Mouse (Mus musculus) heart, embryonic 16.5 days (tissue): ENCODE results near the gene Ust. TPM values are rescaled to one million over a fixed set of nuclear protein-coding genes. Genes with fewer than 3 reads are reported as not detected.

Source experiments
- ATAC-seq: fragments of 200-750 bp; cut with Nextera tagmentation; replicated peaks from 2 replicates; pipeline ENCODE4 v1.8.0; 2017; ENCODE audit warnings: moderate number of reproducible peaks; ENCODE audit not compliant: insufficient read depth, low FRiP score; ENCODE audit errors: extremely low read depth
- H3K27ac ChIP-seq: fragments of 300-500 bp; sonication (generic); 2 replicates; pipeline ENCODE4 v1.5.1; 2014; ENCODE audit warnings: mild to moderate bottlenecking, low read length, control low read depth, moderate library complexity
- H3K27me3 ChIP-seq: fragments of 300-500 bp; sonication (generic); 2 replicates; pipeline ENCODE4 v1.6.1; 2014; ENCODE audit warnings: low read length, mixed read lengths; ENCODE audit not compliant: control insufficient read depth, insufficient read depth
- H3K36me3 ChIP-seq: fragments of 300-500 bp; sonication (generic); 2 replicates; pipeline ENCODE4 v1.6.1; 2014; ENCODE audit not compliant: control insufficient read depth, insufficient read depth
- H3K4me1 ChIP-seq: fragments of 300-500 bp; sonication (generic); 2 replicates; pipeline ENCODE4 v1.6.1; 2014; ENCODE audit warnings: low read length, mixed read lengths; ENCODE audit not compliant: control insufficient read depth, insufficient read depth
- H3K4me2 ChIP-seq: fragments of 300-500 bp; sonication (generic); 2 replicates; pipeline ENCODE4 v1.6.1; 2014; ENCODE audit warnings: low read depth, mild to moderate bottlenecking, control low read depth, low read length
- H3K4me3 ChIP-seq: fragments of 300-500 bp; sonication (generic); 2 replicates; pipeline ENCODE4 v1.5.1; 2014; ENCODE audit warnings: mild to moderate bottlenecking, control low read depth, low read length
- H3K9ac ChIP-seq: fragments of 300-500 bp; sonication (generic); 2 replicates; pipeline ENCODE4 v1.6.1; 2014; ENCODE audit warnings: low read length, control low read depth
- H3K9me3 ChIP-seq: fragments of 300-500 bp; sonication (generic); replicated peaks from 2 replicates; pipeline ENCODE4 v1.6.1; 2016; ENCODE audit warnings: low read length; ENCODE audit not compliant: control insufficient read depth
- WGBS: fragments of 180-500 bp; shearing (Covaris S2); extraction: QIAGEN DNeasy Blood & Tissue Kit; methylation state at CpG from one replicate; pipeline ENCODE4 v1.1.7; 2014; 5-methylcytosine and 5-hydroxymethylcytosine counted together
- polyA plus RNA-seq: library from polyadenylated mRNA; unstranded; fragments of >200 nt; fragmentation: Nextera tagmentation; extraction: Ambion mirVana; gene quantifications from 2 replicates; pipeline ENCODE4 v1.2.1, GENCODE M21; 2015

Gene Ust
- polyA plus RNA-seq, 1 experiment from 2014 or later, result 2.1 TPM

GRCm38 (mm10) chr10:8419496-8420009 lies 99.1 kb downstream of the Ust start:
- no peaks in the 10 kb centered on the region for H3K9me3 ChIP-seq
- no peak overlapping the region for H3K9ac ChIP-seq
- no peak for ATAC-seq
- H3K27ac ChIP-seq, result no peak overlapping the region
- H3K4me2 ChIP-seq, result no peak overlapping the region
- H3K36me3 ChIP-seq, result no peaks in the 10 kb centered on the region
- H3K4me3 ChIP-seq, result no peak overlapping the region
- H3K4me1 ChIP-seq, result no peaks in the 10 kb centered on the region
- H3K27me3 ChIP-seq, result no peaks in the 10 kb centered on the region
- WGBS, result 74% methylated on average over 6 of the region's 6 CpGs

GRCm38 (mm10) chr10:8415474-8415873 lies 103.2 kb downstream of the Ust start:
- H3K27ac ChIP-seq, result no peak overlapping the region
- no peak for ATAC-seq
- H3K9me3 ChIP-seq, result no peaks in the 10 kb centered on the region
- H3K36me3 ChIP-seq, result no peaks in the 10 kb centered on the region
- H3K9ac ChIP-seq, result no peak overlapping the region
- no peak overlapping the region for H3K4me2 ChIP-seq
- H3K27me3 ChIP-seq, result no peaks in the 10 kb centered on the region
- no peaks in the 10 kb centered on the region for H3K4me1 ChIP-seq
- H3K4me3 ChIP-seq, result no peak overlapping the region
- WGBS, result 79% methylated on average over 5 of the region's 5 CpGs

- no peaks in the 10 kb centered on the region for H3K36me3 ChIP-seq
- 88% methylated on average over 7 of the region's 7 CpGs for WGBS
- H3K4me2 ChIP-seq, result no peak overlapping the region
- ATAC-seq, result no peak
- no peaks in the 10 kb centered on the region for H3K4me1 ChIP-seq
- no peaks in the 10 kb centered on the region for H3K9me3 ChIP-seq
- no peaks in the 10 kb centered on the region for H3K27me3 ChIP-seq
- H3K4me3 ChIP-seq, result no peak overlapping the region
- no peak overlapping the region for H3K27ac ChIP-seq
- no peak overlapping the region for H3K9ac ChIP-seq
Measured at GRCm38 (mm10) chr10:8415036-8415435, 103.6 kb downstream of the Ust start.

- Histone ChIP-seq H3K27me3 (no peaks in the 10 kb centered on the region), H3K9me3 (no peaks in the 10 kb centered on the region), H3K4me3 (no peak overlapping the region), H3K4me2 (no peak overlapping the region), H3K36me3 (no peaks in the 10 kb centered on the region), H3K4me1 (no peaks in the 10 kb centered on the region), H3K9ac (no peak overlapping the region), H3K27ac (no peak overlapping the region)
- 87% methylated on average over 4 of the region's 4 CpGs for WGBS
- ATAC-seq, result no peak
Measured at GRCm38 (mm10) chr10:8405141-8405540, 113.5 kb downstream of the Ust start.

- Histone ChIP-seq H3K27me3 (no peaks in the 10 kb centered on the region), H3K4me3 (no peak overlapping the region), H3K4me1 (no peaks in the 10 kb centered on the region), H3K9ac (no peak overlapping the region), H3K9me3 (no peaks in the 10 kb centered on the region), H3K27ac (no peak overlapping the region), H3K36me3 (no peaks in the 10 kb centered on the region), H3K4me2 (no peak overlapping the region)
- ATAC-seq, result no peak
- WGBS, result 80% methylated on average over 2 of the region's 2 CpGs
Measured at GRCm38 (mm10) chr10:8392226-8392625, 126.4 kb downstream of the Ust start.

- ATAC-seq, result no peak
- H3K9ac ChIP-seq, result no peak overlapping the region
- no peak overlapping the region for H3K4me3 ChIP-seq
- H3K9me3 ChIP-seq, result no peaks in the 10 kb centered on the region
- H3K36me3 ChIP-seq, result no peaks in the 10 kb centered on the region
- H3K27ac ChIP-seq, result no peak overlapping the region
- no peaks in the 10 kb centered on the region for H3K4me1 ChIP-seq
- H3K27me3 ChIP-seq, result no peaks in the 10 kb centered on the region
- H3K4me2 ChIP-seq, result no peak overlapping the region
- 66% methylated on average over 4 of the region's 4 CpGs for WGBS
Measured at GRCm38 (mm10) chr10:8391264-8391748, 127.3 kb downstream of the Ust start.

- H3K9ac ChIP-seq, result no peak overlapping the region
- H3K9me3 ChIP-seq, result no peaks in the 10 kb centered on the region
- H3K4me3 ChIP-seq, result no peak overlapping the region
- H3K27ac ChIP-seq, result no peak overlapping the region
- H3K36me3 ChIP-seq, result no peaks in the 10 kb centered on the region
- 75% methylated on average over 7 of the region's 7 CpGs for WGBS
- H3K27me3 ChIP-seq, result no peaks in the 10 kb centered on the region
- no peak for ATAC-seq
- H3K4me1 ChIP-seq, result no peaks in the 10 kb centered on the region
- H3K4me2 ChIP-seq, result no peak overlapping the region
Measured at GRCm38 (mm10) chr10:8388239-8388638, 130.4 kb downstream of the Ust start.

GRCm38 (mm10) chr10:8369894-8370500 lies 148.6 kb downstream of the Ust start:
- no peak overlapping the region for H3K9ac ChIP-seq
- 67% methylated on average over 10 of the region's 10 CpGs for WGBS
- ATAC-seq, result no peak
- H3K27ac ChIP-seq, result no peak overlapping the region
- no peaks in the 10 kb centered on the region for H3K27me3 ChIP-seq
- H3K4me1 ChIP-seq, result no peaks in the 10 kb centered on the region
- no peak overlapping the region for H3K4me2 ChIP-seq
- no peak overlapping the region for H3K4me3 ChIP-seq
- H3K9me3 ChIP-seq, result no peaks in the 10 kb centered on the region
- H3K36me3 ChIP-seq, result no peaks in the 10 kb centered on the region

GRCm38 (mm10) chr10:8365816-8366215 lies 152.8 kb downstream of the Ust start:
- no peak for ATAC-seq
- 59% methylated on average over 1 of the region's 1 CpGs for WGBS
- no peak overlapping the region for H3K4me2 ChIP-seq
- no peaks in the 10 kb centered on the region for H3K4me1 ChIP-seq
- H3K27me3 ChIP-seq, result no peaks in the 10 kb centered on the region
- no peak overlapping the region for H3K4me3 ChIP-seq
- H3K9ac ChIP-seq, result no peak overlapping the region
- H3K9me3 ChIP-seq, result no peaks in the 10 kb centered on the region
- H3K27ac ChIP-seq, result no peak overlapping the region
- H3K36me3 ChIP-seq, result no peaks in the 10 kb centered on the region
